Mouse (Mus musculus) CH12.LX (cell line): ENCODE measurements at regions not wholly inside any gene's neighbourhood (a gene's known extent, or its start where the extent isn't known, plus 50 kb on each side); places are given as distances from the start of the nearest gene placed in this dataset.

Experiments used
- DNase-seq: peaks from one replicate; pipeline ENCODE4 v3.0.0-alpha.2; 2013; ENCODE audit errors: extremely low read depth
- H3K27ac ChIP-seq: 2 replicates; pipeline ENCODE4 v1.5.1; 2012; ENCODE audit warnings: low read depth, mild to moderate bottlenecking, control low read depth, moderate library complexity; ENCODE audit not compliant: insufficient read depth
- H3K27me3 ChIP-seq: replicated peaks from 2 replicates; pipeline ENCODE3; 2012; ENCODE audit warnings: inconsistent platforms
- H3K36me3 ChIP-seq, 2 experiments: replicated peaks in 1 of 2; 2 replicates each; pipeline versions ENCODE3 to v1.6.1; 2012; ENCODE audit warnings: inconsistent platforms in 1 of 2, low read length in 1 of 2, mild to moderate bottlenecking in 1 of 2, mixed read lengths in 1 of 2, moderate library complexity in 1 of 2; ENCODE audit not compliant: control insufficient read depth in 1 of 2, insufficient read depth in 1 of 2
- H3K4me1 ChIP-seq, 2 experiments: 2 replicates each; pipeline ENCODE4 v1.6.1; 2012; ENCODE audit warnings: inconsistent platforms in 1 of 2, moderate library complexity in 1 of 2; ENCODE audit not compliant: insufficient read depth in 2 of 2, control insufficient read depth in 1 of 2
- H3K4me2 ChIP-seq: 2 replicates; pipeline ENCODE4 v1.6.1; 2012; ENCODE audit warnings: low read depth, mild to moderate bottlenecking, control low read depth; ENCODE audit not compliant: poor library complexity, insufficient read depth, severe bottlenecking
- H3K4me3 ChIP-seq, 3 experiments: fragments of 150-350 bp in 1 of 3; sonication (generic) in 1 of 3; replicated peaks in 1 of 3; 2 replicates each; pipeline versions ENCODE3 to v1.5.1; 2011 to 2012; ENCODE audit warnings: low read depth in 2 of 3, low read length in 2 of 3, mild to moderate bottlenecking in 2 of 3, moderate library complexity in 2 of 3, control low read depth in 1 of 3, improper control_type of control experiment in 1 of 3, inconsistent platforms in 1 of 3, mixed read lengths in 1 of 3; ENCODE audit not compliant: poor library complexity in 1 of 3
- H3K79me2 ChIP-seq: replicated peaks from 2 replicates; pipeline ENCODE4 v1.6.1; 2012; ENCODE audit warnings: mild to moderate bottlenecking, moderate library complexity; ENCODE audit not compliant: control insufficient read depth, poor library complexity, insufficient read depth, severe bottlenecking; ENCODE audit errors: extremely low read depth
- H3K9ac ChIP-seq: 2 replicates; pipeline ENCODE4 v1.6.1; 2012; ENCODE audit warnings: low read depth, mild to moderate bottlenecking, control low read depth, moderate library complexity; ENCODE audit not compliant: insufficient read depth
- H3K9me3 ChIP-seq: replicated peaks from 2 replicates; pipeline ENCODE3; 2012; ENCODE audit warnings: low read length, inconsistent platforms, mixed read lengths
- BHLHE40 ChIP-seq: IDR thresholded peaks from 2 replicates; pipeline ENCODE4 v1.6.1; 2011; ENCODE audit warnings: mild to moderate bottlenecking, low read depth, low read length, improper control_type of control experiment
- ELF1 ChIP-seq: IDR thresholded peaks from 2 replicates; pipeline ENCODE4 v1.6.1; 2014; ENCODE audit warnings: low read depth, mild to moderate bottlenecking, inconsistent platforms, low read length, improper control_type of control experiment
- GABPA ChIP-seq: IDR thresholded peaks from 2 replicates; pipeline ENCODE4 v1.6.1; 2012; ENCODE audit warnings: low read depth, low read length, improper control_type of control experiment, inconsistent platforms; ENCODE audit not compliant: insufficient replicate concordance
- HCFC1 ChIP-seq: IDR thresholded peaks from 2 replicates; pipeline ENCODE4 v1.6.1; 2012; ENCODE audit warnings: low read depth, mild to moderate bottlenecking, inconsistent platforms, low read length, improper control_type of control experiment
- IRF4 ChIP-seq: IDR thresholded peaks from 2 replicates; pipeline ENCODE4 v1.6.1; 2014; ENCODE audit warnings: low read depth, mild to moderate bottlenecking, inconsistent platforms, low read length, improper control_type of control experiment
- JUN ChIP-seq: IDR thresholded peaks from 2 replicates; pipeline ENCODE4 v1.6.1; 2011; ENCODE audit warnings: low read depth, mild to moderate bottlenecking, low read length, improper control_type of control experiment, moderate library complexity; ENCODE audit not compliant: insufficient read depth
- MAFK ChIP-seq: IDR thresholded peaks from 2 replicates; pipeline ENCODE4 v1.6.1; 2011; ENCODE audit warnings: low read length, improper control_type of control experiment; ENCODE audit not compliant: insufficient replicate concordance
- MAX ChIP-seq: IDR thresholded peaks from 2 replicates; pipeline ENCODE4 v1.6.1; 2011; ENCODE audit warnings: low read length, improper control_type of control experiment
- MYC ChIP-seq: IDR thresholded peaks from 2 replicates; pipeline ENCODE4 v1.6.1; 2011; ENCODE audit warnings: low read depth, mild to moderate bottlenecking, improper control_type of control experiment, low read length
- NELFE ChIP-seq: IDR thresholded peaks from 2 replicates; pipeline ENCODE4 v1.6.1; 2011; ENCODE audit warnings: low read depth, low read length, improper control_type of control experiment
- NRF1 ChIP-seq: IDR thresholded peaks from 2 replicates; pipeline ENCODE4 v1.6.1; 2014; ENCODE audit warnings: low read depth, mild to moderate bottlenecking, inconsistent platforms, low read length, improper control_type of control experiment, moderate library complexity
- PAX5 ChIP-seq: IDR thresholded peaks from 2 replicates; pipeline ENCODE4 v1.6.1; 2012; ENCODE audit warnings: low read length, inconsistent platforms, mixed read lengths
- POLR2AphosphoS2 ChIP-seq: IDR thresholded peaks from 2 replicates; pipeline ENCODE4 v1.6.1; 2011; ENCODE audit warnings: low read depth, low read length, improper control_type of control experiment
- TCF12 ChIP-seq: IDR thresholded peaks from 2 replicates; pipeline ENCODE4 v1.6.1; 2014; ENCODE audit warnings: low read depth, mild to moderate bottlenecking, inconsistent platforms, low read length, improper control_type of control experiment
- UBTF ChIP-seq: IDR thresholded peaks from 2 replicates; pipeline ENCODE4 v1.6.1; 2012; ENCODE audit warnings: low read depth, mild to moderate bottlenecking, inconsistent platforms, low read length, improper control_type of control experiment, moderate library complexity
- USF1 ChIP-seq: IDR thresholded peaks from 2 replicates; pipeline ENCODE4 v1.6.1; 2014; ENCODE audit warnings: low read depth, mild to moderate bottlenecking, inconsistent platforms, low read length, improper control_type of control experiment
- ZMIZ1 ChIP-seq: IDR thresholded peaks from 2 replicates; pipeline ENCODE4 v1.6.1; 2012; ENCODE audit warnings: low read depth, mild to moderate bottlenecking, inconsistent platforms, low read length, improper control_type of control experiment
- ZNF384 ChIP-seq: IDR thresholded peaks from 2 replicates; pipeline ENCODE4 v1.6.1; 2012; ENCODE audit warnings: low read depth, low read length, improper control_type of control experiment, inconsistent platforms
- dilution Hi-C: fragments of 300-500 bp; cut with MboI; formaldehyde crosslinking; loops from 2 replicates; pipeline ENCODE4 v1.14.3; 2020; ENCODE audit warnings: low sequenced_read_pairs; ENCODE audit not compliant: extremely low pct_unique_long_range_greater_than_20kb, extremely low pct_ligation_motif_present
- in situ Hi-C: fragments of 300-500 bp; cut with MboI; formaldehyde crosslinking; loops from 3 replicates; pipeline ENCODE4 v1.14.3; 2019; ENCODE audit warnings: low sequenced_read_pairs, low pct_ligation_motif_present, low pct_unique_long_range_greater_than_20kb, mixed read lengths

DNA sequence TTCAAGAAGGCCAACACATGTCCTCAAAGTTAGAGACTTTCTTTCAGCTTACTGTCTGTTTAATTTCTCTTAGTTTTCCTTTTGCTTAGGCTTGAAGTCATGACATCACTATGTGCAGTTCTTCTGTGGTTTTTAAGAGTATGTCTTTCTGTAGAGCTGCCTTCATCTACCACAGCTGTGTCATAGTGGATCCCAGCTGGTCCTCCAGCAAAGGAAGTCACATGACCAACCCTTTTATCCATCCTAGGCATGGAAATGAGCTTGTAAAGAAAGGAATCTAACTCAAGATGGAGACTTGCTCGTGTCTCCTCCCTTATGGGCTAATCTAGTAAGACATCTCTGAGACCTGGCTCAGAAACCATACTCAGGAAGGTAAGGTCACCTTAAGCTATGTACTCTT is 886.7 kb upstream of the Tenm2 start:
- TF ChIP-seq ZNF384 (no peak), HCFC1 (no peak), MAX (no peak), JUN (no peak), ZMIZ1 (no peak), MAFK (no peak), NRF1 (no peak), BHLHE40 (no peak), ELF1 (no peak), POLR2AphosphoS2 (no peak), PAX5 (no peak), MYC (no peak), USF1 (no peak), GABPA (no peak), TCF12 (no peak)
- TF ChIP-seq, all 38 proteins: peak for 0
- no peak overlapping the region for H3K9ac ChIP-seq
- H3K4me2 ChIP-seq = no peak overlapping the region
- no peaks in the 10 kb centered on the region for H3K36me3 ChIP-seq
- no peak overlapping the region for H3K4me3 ChIP-seq
- no peak for DNase-seq
- no peak overlapping the region for H3K27ac ChIP-seq
- no peaks in the 10 kb centered on the region for H3K4me1 ChIP-seq
- in situ Hi-C loops = no loop called here
- no peaks in the 10 kb centered on the region for H3K27me3 ChIP-seq
- dilution Hi-C loops = no loop called here
- H3K79me2 ChIP-seq = no peaks in the 10 kb centered on the region
- H3K9me3 ChIP-seq = peaks cover 61% of the 10 kb centered on the region

DNA sequence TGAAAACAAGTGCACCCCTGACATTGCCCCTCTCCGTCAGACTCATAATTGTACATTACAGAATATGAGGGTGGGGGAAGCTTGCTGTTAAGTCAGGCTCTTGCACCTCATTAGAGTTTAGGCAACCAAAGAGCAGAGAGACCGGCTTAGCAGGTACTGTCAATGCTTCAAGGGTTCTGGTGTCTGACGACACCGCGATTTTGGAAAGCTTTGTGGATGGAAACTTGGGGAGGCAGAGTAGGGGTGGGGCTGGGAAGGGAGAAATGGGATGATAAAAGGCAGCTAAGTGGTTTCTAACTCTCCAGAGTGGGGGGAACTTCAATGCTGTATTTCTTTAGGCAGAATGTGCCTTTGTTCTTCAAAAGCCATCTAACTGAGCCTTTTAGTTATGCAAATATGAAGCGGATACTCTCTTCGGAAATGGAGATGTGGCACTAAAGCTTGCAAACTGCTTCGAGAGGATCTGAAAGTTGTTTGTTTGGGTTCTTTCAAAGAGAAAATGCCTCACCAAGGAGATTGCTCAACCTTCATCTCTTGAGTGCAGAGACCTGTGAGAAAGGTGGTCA is 885.4 kb upstream of the Tenm2 start:
- Histone ChIP-seq H3K4me1 (no peaks in the 10 kb centered on the region), H3K9ac (no peak overlapping the region), H3K4me2 (no peak overlapping the region), H3K9me3 (peaks cover 61% of the 10 kb centered on the region), H3K79me2 (no peaks in the 10 kb centered on the region), H3K27me3 (no peaks in the 10 kb centered on the region), H3K27ac (no peak overlapping the region), H3K4me3 (no peak overlapping the region), H3K36me3 (no peaks in the 10 kb centered on the region)
- TF ChIP-seq PAX5 = no peak
- no peak for TF ChIP-seq NELFE
- no peak for TF ChIP-seq IRF4
- TF ChIP-seq HCFC1 = no peak
- TF ChIP-seq UBTF = no peak
- dilution Hi-C loops = no loop called here
- no peak for DNase-seq
- in situ Hi-C loops = no loop called here
